Mouse (Mus musculus) ES-CJ7 (cell line): ENCODE results near the gene Wdr75.

Experiments
- DNase-seq: peaks from one replicate; pipeline ENCODE4 v3.0.0; 2011; ENCODE audit warnings: low read depth, low spot score

Wdr75 gene

GRCm38 (mm10) chr1:45794969-45795908 is at the start of gene Wdr75:
Gene Wdr75 (plus strand): TSS chr1:45795166.
- DNase-seq = peak; percentile 96

GRCm38 (mm10) chr1:45755902-45756301 is 39.1 kb upstream of the Wdr75 start:
- no peak for DNase-seq

- DNase-seq = no peak
Measured at GRCm38 (mm10) chr1:45756707-45757106, 38.3 kb upstream of the Wdr75 start.

DNA sequence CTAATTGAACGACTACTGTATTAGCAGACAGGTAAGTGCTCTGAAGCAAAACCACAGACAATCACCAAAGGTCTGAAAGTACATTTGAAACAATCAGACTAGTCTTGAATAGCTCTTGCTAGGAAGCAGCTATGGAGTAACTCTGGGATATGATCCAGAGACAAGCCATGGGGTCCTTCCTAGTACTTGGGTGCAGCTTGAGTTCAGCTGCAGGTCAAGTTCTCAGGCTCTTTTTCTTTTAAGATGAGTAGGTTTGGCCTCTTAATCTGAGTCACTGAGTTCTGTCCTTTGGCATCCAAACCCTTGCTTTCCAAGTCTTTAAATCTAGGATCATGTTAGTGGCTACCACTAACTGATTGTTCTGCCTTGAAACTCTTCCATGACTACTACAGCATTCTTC is 37.0 kb upstream of the Wdr75 start:
- DNase-seq = no peak

DNA sequence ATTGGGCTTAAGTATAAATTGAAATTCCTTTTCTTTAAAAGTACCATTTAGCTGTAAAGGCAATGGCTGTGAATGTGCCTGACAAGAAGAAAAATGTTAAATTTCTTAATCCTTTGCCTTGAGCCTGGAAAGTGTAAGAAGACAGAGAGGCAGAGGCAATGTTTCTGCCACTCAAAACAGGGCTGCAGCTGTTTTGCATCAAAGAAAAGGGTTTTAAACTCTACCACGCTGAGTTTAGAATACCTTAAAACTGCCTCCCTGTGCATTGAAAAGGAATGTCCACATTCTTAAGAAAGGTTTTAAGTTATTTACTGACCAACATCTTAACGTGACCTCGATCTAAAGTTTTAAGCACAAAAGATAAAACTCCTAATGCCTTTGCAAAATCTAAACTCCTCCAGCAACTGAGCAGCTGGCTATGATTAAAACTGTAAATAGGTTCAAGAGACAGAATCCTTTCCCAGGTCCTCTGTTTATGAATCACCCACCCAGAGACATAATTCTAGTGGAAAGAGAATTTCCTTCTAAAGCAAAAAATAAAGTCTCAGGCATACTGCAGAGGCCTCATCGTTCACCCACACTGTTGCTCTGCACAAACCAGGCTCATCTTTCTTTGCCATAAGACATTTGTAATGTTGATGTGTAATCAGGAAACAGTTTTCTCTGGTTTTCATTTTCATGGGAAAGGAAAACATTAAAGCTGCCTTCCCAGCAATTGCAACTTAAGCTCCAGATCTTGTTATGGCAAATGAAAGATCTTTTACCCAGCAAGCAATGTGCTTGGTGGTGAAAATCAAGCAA is 34.1 kb upstream of the Wdr75 start:
- no peak for DNase-seq

DNA sequence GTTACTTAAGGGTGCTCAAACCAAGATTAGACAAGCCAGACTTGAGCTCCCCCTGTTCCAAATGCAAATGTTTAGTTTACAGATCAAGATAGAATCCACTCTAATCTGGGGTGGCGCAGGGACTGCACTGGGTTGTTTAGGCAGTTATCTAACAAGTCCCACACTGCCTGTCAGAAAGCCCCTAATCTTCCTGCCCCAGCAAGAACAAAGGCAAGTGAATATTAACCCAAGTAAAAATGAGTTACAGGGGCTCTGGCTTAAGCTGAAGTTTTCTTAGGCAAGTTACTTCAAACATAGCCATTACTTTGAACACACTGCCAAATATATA is 33.5 kb upstream of the Wdr75 start:
- no peak for DNase-seq

GRCm38 (mm10) chr1:45765678-45766077 is 29.3 kb upstream of the Wdr75 start:
- DNase-seq = no peak

DNA sequence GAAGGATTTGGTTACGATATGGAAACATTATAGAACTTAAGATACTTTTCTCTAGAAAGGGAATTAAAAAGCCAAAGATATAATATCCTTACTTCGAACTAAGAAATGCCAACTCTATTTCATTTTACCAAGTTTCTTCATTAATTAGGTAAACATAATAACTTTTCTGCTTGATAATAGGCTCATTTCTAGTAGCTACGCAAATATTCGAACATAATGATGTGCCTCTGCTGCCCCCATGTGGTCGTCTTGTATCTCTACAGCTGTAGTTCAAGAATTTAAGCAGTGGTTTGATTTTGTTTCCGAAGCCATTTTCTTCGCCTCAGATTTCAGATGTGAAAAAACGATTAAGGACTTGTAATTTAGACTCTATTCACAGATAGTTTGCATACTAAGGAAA is 28.8 kb upstream of the Wdr75 start:
- DNase-seq = peak; percentile 77

DNA sequence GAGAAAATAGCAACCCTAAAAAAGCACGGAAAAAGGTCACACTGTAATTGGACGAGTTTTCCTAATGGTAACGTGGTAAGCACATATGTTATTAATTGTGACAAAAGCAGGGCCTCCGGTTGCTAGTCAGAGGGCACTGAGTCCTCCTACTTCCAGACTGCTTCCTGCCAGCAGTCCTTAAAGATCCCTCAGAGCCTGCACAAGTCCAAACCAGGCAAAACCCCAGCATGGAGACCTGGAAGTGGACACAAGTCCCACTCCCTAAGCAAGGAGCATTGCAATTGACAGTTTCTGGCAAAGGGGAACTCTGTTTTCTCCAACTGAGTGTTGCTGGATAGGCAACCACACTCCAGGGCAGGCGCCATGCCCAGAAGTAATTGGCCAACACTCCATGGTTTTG is 27.4 kb upstream of the Wdr75 start:
- no peak for DNase-seq

- DNase-seq = no peak
Measured at GRCm38 (mm10) chr1:45769321-45769720, 25.6 kb upstream of the Wdr75 start.

DNA sequence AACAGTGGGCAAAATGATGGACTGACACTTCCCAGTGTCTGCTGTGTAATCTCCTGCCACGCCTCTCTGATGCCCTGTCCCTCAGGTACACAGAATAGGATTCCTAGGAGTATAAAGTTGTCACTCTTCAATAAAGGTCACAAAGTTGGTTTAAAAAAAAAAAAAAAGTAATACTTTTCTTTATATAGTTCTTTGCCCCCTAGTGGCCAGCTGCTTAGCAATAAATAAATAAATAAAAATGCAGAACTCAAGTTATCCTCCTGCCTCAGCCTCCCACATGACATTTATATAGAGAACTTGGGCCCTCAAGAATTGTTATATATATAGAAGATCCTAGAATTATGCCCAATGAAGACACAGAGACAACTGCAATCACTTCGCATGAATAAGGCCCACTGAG is 24.9 kb upstream of the Wdr75 start:
- no peak for DNase-seq

- no peak for DNase-seq
Measured at GRCm38 (mm10) chr1:45780606-45781288, 14.2 kb upstream of the Wdr75 start.

- peak; percentile 76 for DNase-seq
Measured at GRCm38 (mm10) chr1:45816889-45817288, 21.9 kb downstream of the Wdr75 start.

- peak; percentile 24 for DNase-seq
Measured at GRCm38 (mm10) chr1:45818564-45818963, 23.6 kb downstream of the Wdr75 start.

DNA sequence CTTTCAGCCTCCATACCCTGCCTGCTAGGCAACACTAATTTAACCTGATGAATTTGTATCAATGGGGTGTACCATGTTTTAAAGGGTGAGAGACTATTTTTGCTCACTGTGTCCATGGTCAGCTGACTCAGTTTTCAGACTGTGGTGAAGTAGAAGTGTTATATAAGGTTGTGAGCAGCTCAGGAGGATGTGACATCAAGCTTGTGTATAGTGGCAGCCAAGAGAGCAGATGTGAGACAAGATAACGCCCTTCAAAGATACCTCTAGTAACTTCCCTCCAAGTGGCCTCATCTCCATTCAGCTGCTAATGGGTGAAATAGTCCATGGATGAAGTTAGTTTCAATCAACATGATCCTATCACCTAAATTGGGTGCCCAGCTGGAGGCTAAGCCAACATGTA is 29.5 kb downstream of the Wdr75 start:
- no peak for DNase-seq

GRCm38 (mm10) chr1:45825140-45825539 is 30.2 kb downstream of the Wdr75 start:
- DNase-seq = peak; percentile 75

DNA sequence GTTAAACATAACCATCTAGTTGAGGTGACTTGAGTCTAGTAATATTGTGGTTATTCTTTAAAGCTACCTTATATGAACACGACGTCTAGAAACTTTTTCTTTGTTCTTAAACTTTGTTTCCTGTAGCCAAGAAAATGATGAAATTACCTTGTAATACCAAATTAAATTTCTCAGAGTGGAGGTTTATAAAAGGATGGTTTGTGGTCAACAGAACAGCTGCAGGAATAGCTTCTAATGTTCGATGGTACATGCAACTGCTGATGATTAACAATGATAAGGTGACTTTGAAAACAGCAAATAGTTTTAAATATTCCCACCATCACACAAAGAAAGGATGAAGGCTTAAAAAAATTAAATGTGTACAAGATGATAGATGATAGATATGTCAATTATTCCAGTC is 30.7 kb downstream of the Wdr75 start:
- no peak for DNase-seq

GRCm38 (mm10) chr1:45826148-45826547 is 31.2 kb downstream of the Wdr75 start:
- DNase-seq = no peak

GRCm38 (mm10) chr1:45826796-45827195 is 31.8 kb downstream of the Wdr75 start:
- peak; percentile 46 for DNase-seq

DNA sequence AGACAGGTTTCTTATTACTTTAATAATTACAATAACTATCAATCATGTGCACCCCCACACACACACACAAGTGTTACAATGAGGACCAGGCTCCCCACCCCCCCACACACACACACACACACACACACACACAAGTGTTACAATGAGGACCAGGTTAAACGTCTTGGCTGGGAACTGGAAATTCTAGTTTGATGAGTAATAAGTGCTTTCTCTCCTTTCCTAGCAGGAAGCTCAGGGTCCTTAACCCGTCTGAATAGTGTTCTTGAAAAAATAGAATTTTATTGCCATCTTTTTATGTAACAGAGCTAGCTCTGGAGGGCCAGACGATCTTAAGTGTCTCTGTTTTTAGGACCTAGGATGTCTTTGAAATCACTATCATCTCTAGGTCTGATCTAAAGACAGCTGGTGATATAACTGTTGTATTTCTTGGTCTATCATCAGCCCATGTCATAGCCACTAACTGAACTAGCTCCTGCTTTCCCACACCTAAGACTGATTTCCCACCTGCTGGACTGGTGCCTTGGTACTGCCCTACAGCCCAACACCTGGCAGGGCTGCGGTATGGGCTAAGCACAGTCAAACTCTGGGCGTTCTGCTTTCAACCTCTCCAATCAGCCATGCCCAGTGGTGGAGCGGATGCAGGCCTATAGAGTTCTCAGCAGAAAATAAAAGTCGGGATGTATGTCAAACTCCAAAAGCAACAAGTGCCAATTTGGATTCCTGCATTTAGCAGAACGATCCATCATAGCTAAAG is 35.7 kb downstream of the Wdr75 start:
- no peak for DNase-seq

GRCm38 (mm10) chr1:45835362-45836063 is 40.5 kb downstream of the Wdr75 start:
- no peak for DNase-seq
